Mouse (Mus musculus) MEL-GATA-1-ER (cell line): ENCODE measurements around the gene Ostm1.

Experiments used
- DNase-seq: peaks from one replicate; pipeline ENCODE4 v3.0.0-alpha.2; 2012; ENCODE audit warnings: low read depth; ENCODE audit errors: extremely low read depth

Gene Ostm1

GRCm38 (mm10) chr10:42583157-42583872 lies at the start of gene Ostm1, which contains the start of gene Nr2e1:
Gene Ostm1 (plus strand): TSS chr10:42583822.
Gene Nr2e1 (minus strand): TSS chr10:42583632.
- no peak for DNase-seq

GRCm38 (mm10) chr10:42533836-42534453 lies 49.7 kb upstream of the Ostm1 start:
- peak; percentile 67 for DNase-seq

- peak; percentile 87 for DNase-seq
These were observed 45.9 kb upstream of the Ostm1 start for GRCm38 (mm10) chr10:42537571-42538316.

GRCm38 (mm10) chr10:42545707-42546503 lies 37.7 kb upstream of the Ostm1 start:
- DNase-seq: no peak

- DNase-seq: no peak
These were observed 37.1 kb upstream of the Ostm1 start for GRCm38 (mm10) chr10:42546507-42546906.

- DNase-seq: no peak
These were observed 23.9 kb upstream of the Ostm1 start for GRCm38 (mm10) chr10:42559581-42560200.

- no peak for DNase-seq
These were observed 21.4 kb upstream of the Ostm1 start for GRCm38 (mm10) chr10:42562272-42562671.

GRCm38 (mm10) chr10:42572567-42572966 lies 11.1 kb upstream of the Ostm1 start:
- no peak for DNase-seq

- DNase-seq: no peak
These were observed 10.7 kb upstream of the Ostm1 start for GRCm38 (mm10) chr10:42572971-42573370.

GRCm38 (mm10) chr10:42574639-42575038 lies 9.0 kb upstream of the Ostm1 start:
- no peak for DNase-seq

GRCm38 (mm10) chr10:42577525-42578280 lies 5.9 kb upstream of the Ostm1 start:
- no peak for DNase-seq

- DNase-seq: no peak
These were observed 5.3 kb upstream of the Ostm1 start for GRCm38 (mm10) chr10:42578281-42578675.

- DNase-seq: no peak
These were observed 4.7 kb upstream of the Ostm1 start for GRCm38 (mm10) chr10:42578698-42579474.

GRCm38 (mm10) chr10:42579475-42580130 lies 4.0 kb upstream of the Ostm1 start:
- no peak for DNase-seq

GRCm38 (mm10) chr10:42580131-42580950 lies 3.3 kb upstream of the Ostm1 start:
- DNase-seq: no peak

GRCm38 (mm10) chr10:42580951-42581277 lies 2.7 kb upstream of the Ostm1 start:
- DNase-seq: no peak

GRCm38 (mm10) chr10:42581694-42582565 lies 1.7 kb upstream of the Ostm1 start:
- no peak for DNase-seq
